Mouse (Mus musculus) kidney, adult 2 months (tissue): ENCODE results near the gene Olfr1348.

Source experiments
- CTCF ChIP-seq: fragments of 200-500 bp; conservative IDR thresholded peaks from 2 replicates; pipeline ENCODE4 v1.5.1; 2011; ENCODE audit warnings: low read depth, mild to moderate bottlenecking, control low read depth, low read length, moderate library complexity, mixed read lengths; ENCODE audit not compliant: insufficient read depth, insufficient read length
- POLR2A ChIP-seq: fragments of 200-500 bp; IDR thresholded peaks from one replicate; pipeline ENCODE4 v1.6.1; 2011; ENCODE audit warnings: low read depth, low read length, control low read depth

DNA sequence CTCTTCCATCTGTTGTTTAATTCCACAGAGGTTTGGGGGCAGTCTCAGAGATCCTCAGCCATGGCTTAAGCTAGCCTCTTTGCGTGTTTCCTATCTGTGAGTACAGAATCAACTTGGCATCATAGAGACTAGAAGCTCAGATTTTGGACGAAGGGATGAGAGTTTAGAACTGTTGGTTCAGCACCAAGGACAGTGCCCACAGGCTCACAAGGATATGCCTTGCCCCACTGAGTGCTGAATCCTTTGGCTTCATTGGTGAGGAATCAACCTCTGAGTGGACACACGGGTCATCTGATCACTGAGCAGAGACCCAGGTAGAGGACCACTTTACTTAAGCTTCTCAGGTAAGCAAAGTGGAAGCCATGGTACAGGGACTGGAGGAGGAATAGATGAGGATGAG lies 52.1 kb downstream of the Olfr1348 start:
- TF ChIP-seq CTCF (no peak), POLR2A (no peak)
